In the genomic region with DNA sequence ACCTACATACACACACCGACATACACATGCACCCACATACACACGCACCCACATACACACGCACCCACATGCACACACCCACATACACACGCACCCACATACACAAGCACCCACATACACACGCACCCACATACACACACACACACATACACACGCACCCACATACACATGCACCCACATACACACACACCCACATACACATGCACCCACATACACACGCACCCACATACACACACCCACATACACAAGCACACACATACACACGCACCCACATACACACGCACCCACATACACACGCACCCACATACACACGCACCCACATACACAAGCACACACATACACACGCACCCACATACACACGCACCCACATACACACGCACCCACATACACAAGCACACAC, we compare ENCODE assay signal across 1 mouse cellular context. TPM values are rescaled to one million over a fixed set of nuclear protein-coding genes. Genes with fewer than 3 reads are reported as not detected.
"Had no signal": no experiment of that assay in that cellular context is flagged by ENCODE, and none has a peak within 500 bp of the region (broad histone marks: within the 10 kb centered on the region; RNA-seq: fewer than 3 reads in every experiment).

No protein-coding gene starts in this region.

RNA-seq across cellular contexts. Expression of a gene that starts 48.5 kb away (rescaled TPM):
- polyA plus RNA-seq: liver, adult 2 months had no signal
